Mouse (Mus musculus) cerebellum, adult 11-12 months (tissue): ENCODE data around the gene Trpv4.

ENCODE experiments used
- DNase-seq: peaks from one replicate; pipeline ENCODE4 v3.0.0; 2022

The Trpv4 gene

DNA sequence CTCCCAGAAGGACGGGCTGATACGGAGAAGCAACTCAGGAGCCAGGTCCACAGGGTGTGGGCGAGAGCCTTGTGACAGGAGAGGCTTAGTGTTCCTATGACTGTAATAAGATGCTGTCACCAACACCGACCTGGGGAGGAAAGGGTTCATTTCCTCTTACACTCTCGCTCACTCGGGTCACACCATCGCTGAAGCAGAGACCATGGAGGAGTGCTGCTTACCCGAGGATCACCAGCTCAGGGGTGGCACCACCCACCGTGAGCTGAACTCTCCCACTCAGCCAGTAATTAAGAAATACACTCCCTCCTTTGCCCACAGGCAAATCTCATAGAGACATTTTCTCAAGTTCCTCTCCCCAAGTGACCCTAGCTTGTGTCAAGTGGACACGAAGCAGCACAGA lies 69.8 kb downstream of the Trpv4 start:
- DNase-seq, result no peak

- no peak for DNase-seq
These were observed 70.3 kb downstream of the Trpv4 start for GRCm38 (mm10) chr5:114587908-114588307.

DNA sequence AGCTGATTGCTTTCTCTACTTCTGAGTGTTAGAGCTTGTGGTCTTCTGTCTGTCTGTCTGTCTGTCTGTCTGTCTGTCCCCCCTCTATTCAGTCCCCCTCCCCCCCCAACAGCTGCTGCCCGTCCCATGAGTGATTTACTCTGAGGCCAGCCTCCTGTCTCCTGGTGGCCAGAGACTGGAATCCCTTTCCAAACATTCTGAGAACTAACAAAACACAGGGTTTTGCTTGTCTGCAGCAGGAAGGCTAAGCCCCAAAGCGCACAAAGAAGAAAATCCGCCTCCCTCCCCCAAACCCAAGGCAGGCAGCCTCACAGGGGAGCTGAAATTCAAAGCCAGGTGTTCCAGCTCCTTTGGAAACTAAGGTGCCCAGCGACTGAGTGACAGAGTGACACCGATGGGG lies 72.5 kb downstream of the Trpv4 start:
- no peak for DNase-seq

DNA sequence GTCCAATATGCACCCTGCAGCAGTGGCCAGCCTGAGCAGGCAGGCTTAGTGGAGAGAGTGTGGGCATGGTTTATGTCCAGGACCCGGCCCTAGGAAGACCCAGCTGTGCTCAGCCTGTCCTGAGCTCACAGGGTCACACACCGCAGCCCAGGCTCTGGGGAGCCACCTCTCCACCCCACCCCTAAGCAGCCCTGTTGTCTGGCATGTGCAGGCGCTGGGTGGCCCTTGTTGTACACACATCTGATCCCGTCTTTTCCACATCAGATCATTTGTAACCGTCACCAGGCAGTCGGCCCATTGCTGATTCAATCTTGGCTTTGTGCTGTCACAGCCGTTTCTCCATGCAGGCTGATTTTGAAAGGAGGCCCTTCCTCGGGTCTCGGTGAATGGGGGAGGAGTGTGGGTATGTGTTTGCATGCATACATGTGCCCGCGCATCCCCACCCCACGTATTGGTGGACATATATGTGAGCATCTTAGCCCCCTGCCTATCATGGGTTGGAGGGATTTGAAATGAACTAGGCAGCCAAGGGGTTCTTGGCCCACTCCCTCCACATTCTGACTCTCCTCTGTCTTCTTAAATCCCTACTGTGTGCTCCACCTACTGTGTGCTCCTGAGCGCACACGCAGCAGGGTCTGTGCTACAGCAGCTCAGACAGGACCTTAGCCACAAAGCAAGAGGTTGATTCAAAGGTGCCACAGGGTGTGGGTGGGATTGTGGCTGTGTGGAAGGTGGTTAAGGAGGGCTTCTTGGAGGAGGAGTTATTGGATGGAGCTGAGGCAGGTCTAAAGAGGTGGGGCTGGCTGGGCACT lies 73.7 kb downstream of the Trpv4 start:
- DNase-seq, result no peak

GRCm38 (mm10) chr5:114583490-114584175 lies 74.6 kb downstream of the Trpv4 start:
- no peak for DNase-seq

GRCm38 (mm10) chr5:114583046-114583445 lies 75.2 kb downstream of the Trpv4 start:
- DNase-seq, result no peak

DNA sequence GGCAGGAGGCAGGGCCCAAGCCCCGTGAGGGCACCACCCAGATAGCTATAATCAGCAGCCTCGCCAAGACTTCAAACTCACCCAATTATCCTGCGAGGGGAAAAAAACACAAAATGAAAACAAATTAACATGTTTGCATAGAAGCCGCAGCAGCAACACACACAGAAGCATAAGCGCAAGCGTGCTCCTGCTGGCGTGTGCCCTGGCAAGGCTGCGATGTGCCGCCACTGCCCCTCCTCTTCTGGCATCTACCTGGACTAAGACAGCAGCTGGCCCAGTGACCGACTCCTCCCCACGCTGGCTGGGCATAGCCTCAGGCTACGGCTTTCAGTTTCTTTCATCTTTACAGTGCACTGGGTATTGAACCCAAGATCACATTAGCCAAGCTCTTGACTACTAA lies 76.7 kb downstream of the Trpv4 start:
- no peak for DNase-seq

- peak; percentile 51 for DNase-seq
These were observed 78.4 kb downstream of the Trpv4 start for GRCm38 (mm10) chr5:114579714-114580357.

GRCm38 (mm10) chr5:114578361-114578760 lies 79.9 kb downstream of the Trpv4 start:
- no peak for DNase-seq

DNA sequence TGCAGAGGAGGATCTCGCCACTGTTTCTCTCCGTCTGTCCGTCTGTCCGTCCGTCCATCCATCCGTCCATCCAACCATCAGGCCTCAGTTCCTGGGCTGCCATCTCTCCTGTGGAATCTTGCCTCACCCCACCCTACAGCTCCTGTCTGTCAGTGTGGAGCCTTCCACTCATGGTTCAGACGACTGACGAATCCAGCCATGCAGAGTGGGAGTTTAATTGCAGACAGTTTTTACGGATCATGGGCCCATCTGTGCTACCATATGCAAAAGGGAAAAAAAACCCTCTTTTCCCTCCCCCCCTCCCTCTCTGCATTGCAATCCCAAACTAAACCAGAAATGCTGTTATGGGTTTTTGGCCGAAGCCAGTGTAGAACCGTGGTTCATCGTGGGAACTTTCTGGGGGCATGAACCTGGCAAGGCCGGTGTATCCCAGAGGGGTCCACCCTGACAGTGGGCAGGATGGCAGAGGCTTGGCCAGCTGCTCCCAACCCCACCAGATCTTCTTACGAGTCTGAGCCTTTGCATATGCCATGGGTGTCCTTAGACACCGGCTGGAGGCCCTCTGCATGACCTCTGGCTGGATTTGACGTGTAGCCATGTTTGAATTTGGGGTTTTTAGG lies 82.1 kb downstream of the Trpv4 start:
- no peak for DNase-seq

DNA sequence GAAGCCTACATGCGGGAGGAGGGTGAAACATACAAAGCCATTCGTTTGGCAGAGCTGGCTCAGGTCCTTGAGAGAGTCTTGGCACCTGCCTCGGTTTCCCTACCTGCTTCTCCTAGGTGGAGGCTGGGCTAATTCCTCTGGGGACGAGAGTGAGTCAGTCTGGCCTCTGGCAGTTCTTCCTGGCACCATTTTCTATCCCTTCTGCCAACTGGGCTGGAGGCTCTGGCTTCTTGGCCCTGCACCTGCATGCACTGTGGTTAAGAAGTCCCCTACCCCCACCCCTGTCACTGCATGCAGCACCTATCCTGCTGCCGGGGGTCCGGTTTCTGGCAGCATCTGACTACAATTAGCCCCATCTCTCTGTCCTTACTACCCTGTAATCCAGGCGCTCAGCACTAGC lies 82.7 kb downstream of the Trpv4 start:
- peak; percentile 63 for DNase-seq

- no peak for DNase-seq
These were observed 83.2 kb downstream of the Trpv4 start for GRCm38 (mm10) chr5:114575010-114575409.

GRCm38 (mm10) chr5:114573920-114574628 lies 84.1 kb downstream of the Trpv4 start:
- no peak for DNase-seq

DNA sequence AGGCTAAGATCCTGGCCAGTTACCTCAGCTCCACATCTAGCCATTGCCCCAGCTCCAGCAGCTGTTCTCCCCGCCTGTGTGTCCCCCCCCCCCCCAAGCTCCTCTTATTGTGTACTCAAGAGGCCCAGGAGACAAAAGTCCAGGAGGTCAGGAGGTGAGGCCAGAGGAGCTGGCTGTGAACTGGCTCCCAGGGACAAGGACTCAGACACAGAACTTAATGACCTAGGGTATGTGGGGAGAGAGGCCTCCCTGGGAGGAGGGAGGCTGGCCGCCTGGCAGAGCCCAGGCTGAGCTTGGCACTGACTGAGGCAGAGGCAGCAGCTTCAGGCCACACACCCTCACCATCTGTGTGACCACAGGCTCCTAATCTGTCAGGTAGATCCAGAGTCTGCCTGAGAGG lies 85.2 kb downstream of the Trpv4 start:
- DNase-seq, result no peak
